Mouse (Mus musculus): ENCODE measurements around the gene M1ap. TPM values are rescaled to one million over a fixed set of nuclear protein-coding genes. Genes with fewer than 3 reads are reported as not detected.

M1ap gene
- total and polyA plus RNA-seq, 3 experiments: 2.4 to 6.4 (median 3.9) TPM

- DNase-seq (ENCODE audit: extremely low read depth): no peak
- H3K27me3 ChIP-seq (replicated peaks): no peaks in the 10 kb centered on the region
- no peaks in the 10 kb centered on the region for H3K4me1 ChIP-seq (ENCODE audit: control insufficient read depth in 1 of 2, insufficient read depth in 2 of 2)
- no peak for TF ChIP-seq MAFK (IDR thresholded peaks at IDR 0.05; ENCODE audit: insufficient replicate concordance, low read length)
- TF ChIP-seq KAT2A (IDR thresholded peaks at IDR 0.05; ENCODE audit: insufficient replicate concordance, low read length): no peak
- no peak for TF ChIP-seq ZMIZ1 (IDR thresholded peaks at IDR 0.05; ENCODE audit: low read depth, low read length)
- no peak for TF ChIP-seq IRF4 (IDR thresholded peaks at IDR 0.05; ENCODE audit: low read depth, low read length)
- no peak for TF ChIP-seq UBTF (IDR thresholded peaks at IDR 0.05; ENCODE audit: low read depth, low read length)
- TF ChIP-seq MEF2A (IDR thresholded peaks at IDR 0.05; ENCODE audit: borderline replicate concordance, low read depth, low read length): no peak
- no peak for TF ChIP-seq POLR2A (IDR thresholded peaks at IDR 0.05; ENCODE audit: low read depth, low read length)
- TF ChIP-seq POLR2AphosphoS2 (IDR thresholded peaks at IDR 0.05; ENCODE audit: low read depth, low read length): no peak
- TF ChIP-seq CTCF (conservative IDR thresholded peaks at IDR 0.05 in 1 of 2, IDR thresholded peaks at IDR 0.05 in 1 of 2; ENCODE audit: low read depth in 2 of 2, low read length in 2 of 2): no peak
- no peak for TF ChIP-seq ETS1 (conservative IDR thresholded peaks at IDR 0.05; ENCODE audit: low read depth, low read length)
- TF ChIP-seq JUND (conservative IDR thresholded peaks at IDR 0.05; ENCODE audit: low read depth, low read length): no peak
- no peak for TF ChIP-seq GABPA (IDR thresholded peaks at IDR 0.05; ENCODE audit: insufficient replicate concordance, low read depth, low read length)
- no peak for TF ChIP-seq E2F4 (IDR thresholded peaks at IDR 0.05; ENCODE audit: insufficient replicate concordance, low read depth, low read length)
- no peak for TF ChIP-seq JUN (IDR thresholded peaks at IDR 0.05; ENCODE audit: insufficient read depth, low read depth, low read length)
- TF ChIP-seq TBP (conservative IDR thresholded peaks at IDR 0.05; ENCODE audit: low read depth, low read length): no peak
- no peak for TF ChIP-seq NELFE (IDR thresholded peaks at IDR 0.05; ENCODE audit: low read depth, low read length)
- no peak overlapping the region for H3K4me3 ChIP-seq (replicated peaks in 1 of 3; ENCODE audit: low read depth in 2 of 3, low read length in 2 of 3, poor library complexity in 1 of 3)
- H3K36me3 ChIP-seq (replicated peaks in 1 of 2; ENCODE audit: control insufficient read depth in 1 of 2, insufficient read depth in 1 of 2, low read length in 1 of 2): peaks cover 0 to 26% of the 10 kb centered on the region in 2 experiments
- H3K9me3 ChIP-seq (replicated peaks; ENCODE audit: low read length): peaks cover 33% of the 10 kb centered on the region
- in situ Hi-C loops (cut with MboI; ENCODE audit: low pct_ligation_motif_present, low pct_unique_long_range_greater_than_20kb, low sequenced_read_pairs) (no loop called here), dilution Hi-C loops (cut with MboI; ENCODE audit: extremely low pct_ligation_motif_present, extremely low pct_unique_long_range_greater_than_20kb, low sequenced_read_pairs) (no loop called here)
- H3K79me2 ChIP-seq (replicated peaks; ENCODE audit: control insufficient read depth, extremely low read depth, insufficient read depth, poor library complexity, severe bottlenecking): no peaks in the 10 kb centered on the region
- H3K27ac ChIP-seq (ENCODE audit: insufficient read depth, low read depth): no peak overlapping the region
- H3K4me2 ChIP-seq (ENCODE audit: insufficient read depth, low read depth, poor library complexity, severe bottlenecking): no peak overlapping the region
- H3K9ac ChIP-seq (ENCODE audit: insufficient read depth, low read depth): no peak overlapping the region
Measured at GRCm38 (mm10) chr6:83068706-83069487, 122.2 kb downstream of the M1ap start.

- H3K9ac ChIP-seq (ENCODE audit: insufficient read depth, low read depth): no peak overlapping the region
- no peaks in the 10 kb centered on the region for H3K4me1 ChIP-seq (ENCODE audit: control insufficient read depth in 1 of 2, insufficient read depth in 2 of 2)
- dilution Hi-C loops (cut with MboI; ENCODE audit: extremely low pct_ligation_motif_present, extremely low pct_unique_long_range_greater_than_20kb, low sequenced_read_pairs) (no loop called here), in situ Hi-C loops (cut with MboI; ENCODE audit: low pct_ligation_motif_present, low pct_unique_long_range_greater_than_20kb, low sequenced_read_pairs) (no loop called here)
- TF ChIP-seq PAX5 (IDR thresholded peaks at IDR 0.05; ENCODE audit: low read length) (no peak), MAFK (IDR thresholded peaks at IDR 0.05; ENCODE audit: insufficient replicate concordance, low read length) (no peak), GABPA (IDR thresholded peaks at IDR 0.05; ENCODE audit: insufficient replicate concordance, low read depth, low read length) (no peak), POLR2A (IDR thresholded peaks at IDR 0.05; ENCODE audit: low read depth, low read length) (no peak), E2F4 (IDR thresholded peaks at IDR 0.05; ENCODE audit: insufficient replicate concordance, low read depth, low read length) (no peak), CTCF (conservative IDR thresholded peaks at IDR 0.05 in 1 of 2, IDR thresholded peaks at IDR 0.05 in 1 of 2; ENCODE audit: low read depth in 2 of 2, low read length in 2 of 2) (no peak), UBTF (IDR thresholded peaks at IDR 0.05; ENCODE audit: low read depth, low read length) (no peak), ELF1 (IDR thresholded peaks at IDR 0.05; ENCODE audit: low read depth, low read length) (no peak), NELFE (IDR thresholded peaks at IDR 0.05; ENCODE audit: low read depth, low read length) (no peak)
- no peak for DNase-seq (ENCODE audit: extremely low read depth)
- no peak overlapping the region for H3K4me3 ChIP-seq (replicated peaks in 1 of 3; ENCODE audit: low read depth in 2 of 3, low read length in 2 of 3, poor library complexity in 1 of 3)
- peaks cover 33% of the 10 kb centered on the region for H3K9me3 ChIP-seq (replicated peaks; ENCODE audit: low read length)
- no peak overlapping the region for H3K27ac ChIP-seq (ENCODE audit: insufficient read depth, low read depth)
- no peaks in the 10 kb centered on the region for H3K27me3 ChIP-seq (replicated peaks)
- H3K79me2 ChIP-seq (replicated peaks; ENCODE audit: control insufficient read depth, extremely low read depth, insufficient read depth, poor library complexity, severe bottlenecking): no peaks in the 10 kb centered on the region
- peaks cover 0 to 22% of the 10 kb centered on the region in 2 experiments for H3K36me3 ChIP-seq (replicated peaks in 1 of 2; ENCODE audit: control insufficient read depth in 1 of 2, insufficient read depth in 1 of 2, low read length in 1 of 2)
- no peak overlapping the region for H3K4me2 ChIP-seq (ENCODE audit: insufficient read depth, low read depth, poor library complexity, severe bottlenecking)
Measured at GRCm38 (mm10) chr6:83069488-83070246, 123.0 kb downstream of the M1ap start.

Measured in CH12.LX (cell line).